Mouse (Mus musculus) limb, embryonic 11.5 days (tissue): ENCODE measurements around the gene Mff. TPM values are rescaled to one million over a fixed set of nuclear protein-coding genes. Genes with fewer than 3 reads are reported as not detected.

ENCODE experiments used
- ATAC-seq: fragments of 200-750 bp; cut with Nextera tagmentation; 2 replicates; pipeline ENCODE4 v1.8.0; 2017; ENCODE audit warnings: low read depth; ENCODE audit not compliant: insufficient number of reproducible peaks, low FRiP score, low TSS enrichment
- DNase-seq: peaks from one replicate; pipeline ENCODE4 v3.0.0-alpha.2; 2015; ENCODE audit warnings: low spot score
- H3K27ac ChIP-seq: fragments of 300-500 bp; sonication (generic); replicated peaks from 2 replicates; pipeline ENCODE4 v1.5.1; 2014; ENCODE audit warnings: low read depth, mild to moderate bottlenecking, low read length
- H3K27me3 ChIP-seq: fragments of 300-500 bp; sonication (generic); 2 replicates; pipeline ENCODE4 v1.6.1; 2014; ENCODE audit warnings: mild to moderate bottlenecking, low read length, mixed read lengths; ENCODE audit not compliant: control insufficient read depth, insufficient read depth
- H3K36me3 ChIP-seq: fragments of 300-500 bp; sonication (generic); 2 replicates; pipeline ENCODE4 v1.6.1; 2014; ENCODE audit warnings: mild to moderate bottlenecking, low read length, moderate library complexity, mixed read lengths; ENCODE audit not compliant: control insufficient read depth, insufficient read depth
- H3K4me1 ChIP-seq: fragments of 300-500 bp; sonication (generic); 2 replicates; pipeline ENCODE4 v1.6.1; 2014; ENCODE audit warnings: low read length, mixed read lengths; ENCODE audit not compliant: control insufficient read depth, insufficient read depth
- H3K4me2 ChIP-seq: fragments of 300-500 bp; sonication (generic); 2 replicates; pipeline ENCODE4 v1.6.1; 2014; ENCODE audit warnings: low read depth, mild to moderate bottlenecking, moderate library complexity; ENCODE audit not compliant: severe bottlenecking
- H3K4me3 ChIP-seq: fragments of 300-500 bp; sonication (generic); 2 replicates; pipeline ENCODE4 v1.5.1; 2014; ENCODE audit warnings: low read depth, low read length
- H3K9ac ChIP-seq: fragments of 300-500 bp; sonication (generic); 2 replicates; pipeline ENCODE4 v1.6.1; 2014; ENCODE audit warnings: mild to moderate bottlenecking, low read length
- H3K9me3 ChIP-seq: fragments of 300-500 bp; sonication (generic); 2 replicates; pipeline ENCODE4 v1.6.1; 2016; ENCODE audit warnings: low read length; ENCODE audit not compliant: control insufficient read depth
- whole genome bisulfite sequencing: fragments of 180-500 bp; shearing (Covaris S2); extraction: QIAGEN DNeasy Blood & Tissue Kit; methylation state at CpG from one replicate; pipeline ENCODE4 v1.1.7; 2014; 5-methylcytosine and 5-hydroxymethylcytosine counted together
- polyA plus RNA-seq: library from polyadenylated mRNA; unstranded; fragments of >200 nt; fragmentation: Nextera tagmentation; extraction: Ambion mirVana; gene quantifications from 2 replicates; pipeline ENCODE4 v1.2.1, GENCODE M21; 2014

Gene Mff
- 233 and 234 TPM in 2 replicates for polyA plus RNA-seq

DNA sequence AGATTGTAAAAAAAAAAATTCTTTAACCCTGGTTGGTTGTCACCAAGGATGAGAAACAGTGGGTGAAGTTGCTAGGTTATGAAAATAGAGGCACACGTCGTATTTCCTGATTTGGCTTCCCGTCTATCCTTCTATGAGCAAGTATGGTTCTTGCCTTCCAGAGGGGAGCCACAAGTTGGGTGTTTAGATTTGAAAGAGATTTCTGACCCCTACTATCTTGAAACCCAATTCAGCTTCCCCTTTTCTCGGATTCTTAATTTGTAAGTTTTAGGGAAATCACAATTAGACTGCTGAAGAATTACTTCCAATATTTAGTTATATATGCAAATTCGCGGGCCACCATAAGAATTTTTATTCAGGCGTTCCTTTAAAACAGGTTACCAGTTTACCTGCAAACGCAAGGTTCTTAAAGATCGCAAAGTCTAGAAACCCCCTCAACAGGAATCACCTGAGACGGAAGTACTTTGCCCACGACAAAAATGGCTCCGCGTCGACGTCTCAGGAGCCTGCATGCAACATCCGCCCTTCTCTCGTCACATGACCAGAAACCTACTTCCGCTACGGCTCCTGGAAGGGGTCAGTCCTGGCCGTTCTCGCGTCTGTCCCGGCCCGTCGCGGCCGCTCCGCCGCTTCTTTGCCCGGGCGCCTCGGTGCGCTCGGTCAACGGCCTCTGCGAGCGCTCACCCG lies at the start of gene Mff:
Gene Mff, plus strand, starts transcription at position 552 of the 687 bp plus-strand sequence.
- WGBS: 10% methylated on average over 37 of the region's 38 CpGs
- Histone ChIP-seq H3K4me3 (peak within 1 kb of the TSS; percentile 83), H3K9me3 (no peaks in the 10 kb centered on the region), H3K9ac (peak within 1 kb of the TSS; percentile 95), H3K36me3 (no peaks in the 10 kb centered on the region), H3K27ac (no peak within 1 kb of the TSS), H3K27me3 (no peaks in the 10 kb centered on the region), H3K4me1 (peaks cover 4% of the 10 kb centered on the region; the same call in 1 of the 2 replicates), H3K4me2 (peak within 1 kb of the TSS; percentile 85)
- ATAC-seq (peak; percentile 99), DNase-seq (peak; percentile 95)

DNA sequence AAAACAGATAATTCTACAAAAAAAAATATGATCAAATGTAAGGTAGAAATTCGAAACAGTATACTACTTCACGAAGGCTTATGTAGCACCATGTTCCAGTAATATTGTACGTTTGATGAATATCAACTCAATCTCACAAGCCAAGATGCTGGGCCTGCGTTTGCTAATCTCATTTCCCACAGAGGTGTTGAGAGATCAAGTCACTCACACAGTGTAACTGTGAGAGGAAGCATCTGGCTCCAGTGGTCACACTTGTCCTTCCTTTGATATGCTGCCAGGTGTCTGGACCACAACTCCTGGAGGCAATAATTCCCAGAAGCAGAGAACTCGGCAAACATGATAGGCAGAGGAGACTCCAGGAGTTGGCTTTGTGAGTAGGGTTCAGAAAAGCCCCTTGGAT lies 38.4 kb upstream of the Mff start:
- H3K36me3 ChIP-seq: no peaks in the 10 kb centered on the region
- no peaks in the 10 kb centered on the region for H3K9me3 ChIP-seq
- H3K4me2 ChIP-seq: no peak overlapping the region
- H3K27me3 ChIP-seq: no peaks in the 10 kb centered on the region
- H3K4me3 ChIP-seq: no peak overlapping the region
- no peak overlapping the region for H3K27ac ChIP-seq
- H3K4me1 ChIP-seq: no peaks in the 10 kb centered on the region
- no peak for ATAC-seq
- H3K9ac ChIP-seq: no peak overlapping the region
- no peak for DNase-seq
- WGBS: 79% methylated on average over 5 of the region's 5 CpGs

DNA sequence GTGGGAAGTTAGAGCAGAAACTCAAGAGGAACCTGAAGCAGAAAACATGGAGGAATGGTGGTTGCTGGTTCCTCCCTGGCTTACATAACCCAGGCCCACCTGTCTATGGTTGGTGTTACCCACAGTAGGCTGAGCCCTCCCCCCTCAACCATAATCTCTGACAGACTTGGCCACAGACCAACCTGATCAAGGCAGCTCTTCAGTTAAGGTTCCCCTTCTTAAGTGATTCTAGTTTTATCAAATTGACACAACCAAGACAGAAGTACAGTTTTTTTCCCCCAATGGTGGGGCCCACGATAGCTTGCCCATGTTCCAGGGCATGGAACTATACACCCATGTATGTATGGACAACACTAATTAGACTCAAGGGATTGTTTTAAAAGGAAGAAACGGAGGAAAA lies 37.8 kb upstream of the Mff start:
- Histone ChIP-seq H3K36me3 (no peaks in the 10 kb centered on the region), H3K9ac (no peak overlapping the region), H3K4me3 (no peak overlapping the region), H3K27ac (no peak overlapping the region), H3K4me2 (no peak overlapping the region), H3K27me3 (no peaks in the 10 kb centered on the region), H3K4me1 (no peaks in the 10 kb centered on the region), H3K9me3 (no peaks in the 10 kb centered on the region)
- ATAC-seq (no peak), DNase-seq (no peak)
- WGBS: 86% methylated on average over 2 of the region's 2 CpGs

DNA sequence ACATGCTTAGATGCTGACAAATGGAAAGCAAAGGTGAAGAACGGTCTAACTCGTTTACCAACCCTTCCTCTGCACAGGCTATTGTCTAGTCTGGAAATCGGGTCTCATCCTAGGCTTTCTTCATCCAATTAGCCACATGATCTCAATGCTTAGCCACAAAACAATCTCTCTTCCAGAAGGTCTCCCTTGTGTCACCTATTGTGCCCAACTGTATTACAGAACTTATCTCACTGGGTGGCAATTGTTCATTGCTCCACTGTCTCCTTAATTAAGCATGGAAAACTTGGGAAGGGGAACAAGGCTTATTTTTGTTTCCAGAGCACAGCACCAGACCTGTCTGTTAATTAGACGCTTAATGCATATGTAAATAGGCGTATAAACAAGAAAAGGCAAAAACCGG lies 36.8 kb upstream of the Mff start:
- H3K4me2 ChIP-seq: no peak overlapping the region
- ATAC-seq (no peak), DNase-seq (no peak)
- no peak overlapping the region for H3K27ac ChIP-seq
- 89% methylated on average over 6 of the region's 6 CpGs for WGBS
- no peaks in the 10 kb centered on the region for H3K9me3 ChIP-seq
- H3K9ac ChIP-seq: no peak overlapping the region
- no peaks in the 10 kb centered on the region for H3K4me1 ChIP-seq
- H3K4me3 ChIP-seq: no peak overlapping the region
- no peaks in the 10 kb centered on the region for H3K36me3 ChIP-seq
- no peaks in the 10 kb centered on the region for H3K27me3 ChIP-seq

DNA sequence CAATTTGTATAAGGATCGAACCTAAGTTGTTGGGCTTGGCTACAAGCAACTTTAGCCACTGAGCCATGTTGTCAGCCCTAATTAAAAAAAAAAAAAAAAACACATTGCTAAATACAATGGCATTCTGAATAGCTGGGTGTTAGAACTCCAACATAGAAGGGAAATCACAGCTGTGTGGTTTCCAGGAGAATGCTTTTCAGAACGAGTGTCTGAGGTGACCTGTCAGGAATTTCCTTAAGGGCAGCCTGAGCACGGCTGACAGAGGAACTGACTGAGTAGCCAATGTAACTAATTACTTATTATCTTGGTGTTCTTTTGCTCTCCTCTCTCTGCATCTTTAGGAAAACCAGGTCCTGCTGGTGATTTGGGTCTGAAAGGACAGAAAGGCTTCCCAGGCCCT lies 28.8 kb upstream of the Mff start:
- no peaks in the 10 kb centered on the region for H3K27me3 ChIP-seq
- no peak overlapping the region for H3K27ac ChIP-seq
- no peak for ATAC-seq
- H3K9ac ChIP-seq: no peak overlapping the region
- DNase-seq: no peak
- H3K4me1 ChIP-seq: no peaks in the 10 kb centered on the region
- H3K36me3 ChIP-seq: no peaks in the 10 kb centered on the region
- no peak overlapping the region for H3K4me2 ChIP-seq
- no peaks in the 10 kb centered on the region for H3K9me3 ChIP-seq
- H3K4me3 ChIP-seq: no peak overlapping the region
- 57% methylated on average over 3 of the region's 3 CpGs for WGBS

DNA sequence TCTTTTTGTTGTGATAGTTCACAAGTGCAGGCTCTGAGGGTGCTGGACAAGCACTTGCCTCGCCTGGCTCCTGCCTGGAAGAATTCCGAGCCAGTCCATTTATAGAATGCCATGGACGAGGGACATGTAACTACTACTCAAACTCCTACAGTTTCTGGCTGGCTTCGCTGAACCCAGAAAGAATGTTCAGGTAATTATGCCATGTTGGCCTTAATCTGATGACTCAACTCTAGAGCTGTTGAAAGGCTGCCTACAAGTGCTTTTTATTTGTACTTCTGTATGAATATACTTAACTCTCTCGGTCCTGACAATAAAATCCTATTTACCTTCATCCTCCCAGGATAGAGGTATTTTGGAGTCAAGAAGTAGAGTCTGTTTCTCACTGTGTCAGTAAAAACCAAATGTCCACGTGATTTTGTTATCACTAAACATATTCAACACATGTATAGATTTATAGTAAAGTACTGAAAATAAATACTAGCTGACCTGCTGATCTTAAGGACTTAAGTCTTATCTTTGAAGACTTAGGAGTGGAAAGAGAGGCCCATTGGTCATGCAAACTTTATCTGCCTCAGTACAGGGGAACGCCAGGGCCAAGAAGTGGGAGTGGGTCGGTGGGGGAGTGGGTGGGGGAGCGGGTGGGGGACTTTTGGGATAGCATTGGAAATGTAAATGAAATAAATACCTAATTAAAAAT lies 6.7 kb upstream of the Mff start:
- H3K27ac ChIP-seq: no peak overlapping the region
- H3K27me3 ChIP-seq: no peaks in the 10 kb centered on the region
- no peak overlapping the region for H3K9ac ChIP-seq
- no peak for DNase-seq
- no peaks in the 10 kb centered on the region for H3K9me3 ChIP-seq
- H3K4me2 ChIP-seq: no peak overlapping the region
- 84% methylated on average over 9 of the region's 9 CpGs for WGBS
- no peak overlapping the region for H3K4me3 ChIP-seq
- no peaks in the 10 kb centered on the region for H3K4me1 ChIP-seq
- no peak for ATAC-seq
- H3K36me3 ChIP-seq: no peaks in the 10 kb centered on the region

DNA sequence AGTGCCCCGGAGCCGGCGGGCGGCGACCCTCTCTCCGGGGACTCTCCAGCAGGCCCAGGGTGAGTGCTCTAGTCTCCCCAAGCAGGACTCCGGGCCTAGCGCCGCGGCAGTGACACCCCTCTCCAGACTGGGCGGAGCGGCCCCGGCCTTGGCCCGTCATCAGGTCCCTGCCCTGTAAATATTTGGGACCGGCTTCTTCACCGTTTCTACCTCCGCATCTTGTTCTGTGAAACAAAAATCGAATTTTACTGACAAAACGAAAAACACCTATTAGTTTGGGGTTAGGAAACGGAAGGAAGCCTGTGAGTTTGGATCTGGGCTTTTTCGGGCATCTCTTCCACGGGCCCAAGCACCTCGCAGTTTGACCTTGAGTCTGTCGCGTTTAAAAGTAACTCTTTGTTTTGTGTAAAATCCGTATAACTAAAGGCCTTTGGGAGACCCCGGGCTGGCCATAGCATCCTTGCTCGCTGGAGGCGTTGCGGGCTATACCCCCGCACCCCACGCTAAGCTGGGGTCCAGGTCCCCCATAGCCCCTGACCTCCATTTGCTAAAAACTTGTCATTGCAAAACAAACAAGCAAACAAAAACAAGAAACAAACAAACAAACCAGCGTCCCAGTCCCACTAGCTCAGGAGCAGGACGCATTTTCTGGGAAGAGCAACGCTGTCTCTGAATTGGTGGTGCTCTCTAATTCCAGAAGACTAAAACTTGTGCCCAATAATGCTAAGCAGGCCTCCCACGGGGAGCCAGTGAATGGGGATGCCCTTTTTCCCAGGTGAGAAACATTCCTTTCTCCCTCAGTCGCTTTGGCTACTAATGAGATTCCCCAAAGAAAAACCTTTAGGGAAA lies 560 bp downstream of the Mff start:
- peak; percentile 98 for ATAC-seq
- Histone ChIP-seq H3K27me3 (no peaks in the 10 kb centered on the region), H3K9ac (peak overlapping the region; percentile 95), H3K4me3 (peak overlapping the region; percentile 83), H3K4me2 (peak overlapping the region; percentile 85), H3K4me1 (peaks cover 4% of the 10 kb centered on the region; the same call in 1 of the 2 replicates), H3K36me3 (no peaks in the 10 kb centered on the region; the same call in 1 of the 2 replicates), H3K27ac (no peak overlapping the region), H3K9me3 (no peaks in the 10 kb centered on the region)
- WGBS: 1% methylated on average over 37 of the region's 37 CpGs
- DNase-seq: no peak

DNA sequence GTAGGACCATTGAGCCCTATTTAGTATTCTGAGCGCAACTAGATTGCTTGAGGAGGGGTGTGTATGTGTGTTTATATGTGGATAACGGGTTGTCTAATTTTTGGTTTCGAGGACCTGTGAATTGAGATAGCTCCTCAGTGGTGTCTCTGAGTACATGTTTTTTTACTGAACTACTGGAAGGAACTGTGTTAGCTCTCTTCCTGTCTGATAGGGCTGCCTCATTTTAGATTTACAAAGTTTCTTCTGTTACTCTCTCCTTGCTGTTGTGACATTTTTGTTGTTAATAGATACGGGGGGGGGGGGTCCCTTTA lies 1.1 kb downstream of the Mff start:
- H3K27ac ChIP-seq: no peak overlapping the region
- H3K36me3 ChIP-seq: no peaks in the 10 kb centered on the region; the same call in 1 of the 2 replicates
- DNase-seq: no peak
- WGBS: 53% methylated on average over 4 of the region's 4 CpGs
- H3K27me3 ChIP-seq: no peaks in the 10 kb centered on the region
- H3K4me3 ChIP-seq: peak overlapping the region; percentile 83
- peak overlapping the region; percentile 95; the same call in 1 of the 2 replicates for H3K9ac ChIP-seq
- peak overlapping the region; percentile 85 for H3K4me2 ChIP-seq
- no peaks in the 10 kb centered on the region for H3K9me3 ChIP-seq
- H3K4me1 ChIP-seq: peaks cover 4% of the 10 kb centered on the region; the same call in 1 of the 2 replicates
- ATAC-seq: no peak
